Mouse (Mus musculus): ENCODE data around the gene Prkaa2. TPM values are rescaled to one million over a fixed set of nuclear protein-coding genes. Genes with fewer than 3 reads are reported as not detected.

Gene Prkaa2
- polyA plus RNA-seq, 1 experiment from 2014 or later = 1.1 TPM

GRCm38 (mm10) chr4:105104099-105104872, 5.4 kb downstream of the Prkaa2 start:
- no peak for ATAC-seq (ENCODE audit: low FRiP score, low read depth)
- Histone ChIP-seq H3K4me3 (no peak overlapping the region), H3K4me1 (peaks cover 9% of the 10 kb centered on the region), H3K27me3 (peaks cover 18% of the 10 kb centered on the region), H3K27ac (no peak overlapping the region), H3K4me2 (replicated peaks) (no peak overlapping the region), H3K36me3 (no peaks in the 10 kb centered on the region), H3K9me3 (no peaks in the 10 kb centered on the region), H3K9ac (no peak overlapping the region)
- 88% methylated on average over 6 of the region's 6 CpGs for WGBS

- ATAC-seq (ENCODE audit: low FRiP score, low read depth) = no peak
- H3K4me2 ChIP-seq (replicated peaks) = no peak overlapping the region
- H3K9me3 ChIP-seq = no peaks in the 10 kb centered on the region
- H3K4me1 ChIP-seq = no peaks in the 10 kb centered on the region
- no peaks in the 10 kb centered on the region for H3K36me3 ChIP-seq
- no peak overlapping the region for H3K27ac ChIP-seq
- no peaks in the 10 kb centered on the region for H3K27me3 ChIP-seq
- H3K9ac ChIP-seq = no peak overlapping the region
- no peak overlapping the region for H3K4me3 ChIP-seq
- 81% methylated on average over 4 of the region's 4 CpGs for WGBS
Observed at GRCm38 (mm10) chr4:105101337-105101688, 8.4 kb downstream of the Prkaa2 start.

- WGBS = 48% methylated on average over 5 of the region's 5 CpGs
- no peaks in the 10 kb centered on the region for H3K27me3 ChIP-seq
- no peak overlapping the region for H3K27ac ChIP-seq
- no peak overlapping the region for H3K4me2 ChIP-seq (replicated peaks)
- H3K4me1 ChIP-seq = no peaks in the 10 kb centered on the region
- no peak for ATAC-seq (ENCODE audit: low FRiP score, low read depth)
- H3K9ac ChIP-seq = no peak overlapping the region
- H3K4me3 ChIP-seq = no peak overlapping the region
- H3K9me3 ChIP-seq = no peaks in the 10 kb centered on the region
- no peaks in the 10 kb centered on the region for H3K36me3 ChIP-seq
Observed at GRCm38 (mm10) chr4:105100508-105101336, 9.0 kb downstream of the Prkaa2 start.

GRCm38 (mm10) chr4:105098660-105099059, 11.0 kb downstream of the Prkaa2 start:
- Histone ChIP-seq H3K36me3 (no peaks in the 10 kb centered on the region), H3K27ac (no peak overlapping the region), H3K27me3 (no peaks in the 10 kb centered on the region), H3K9ac (no peak overlapping the region), H3K4me1 (no peaks in the 10 kb centered on the region), H3K4me3 (no peak overlapping the region), H3K4me2 (replicated peaks) (no peak overlapping the region), H3K9me3 (no peaks in the 10 kb centered on the region)
- WGBS = 84% methylated on average over 7 of the region's 7 CpGs
- no peak for ATAC-seq (ENCODE audit: low FRiP score, low read depth)

- ATAC-seq (ENCODE audit: low FRiP score, low read depth) = no peak
- H3K27me3 ChIP-seq = no peaks in the 10 kb centered on the region
- H3K9ac ChIP-seq = no peak overlapping the region
- H3K27ac ChIP-seq = no peak overlapping the region
- no peak overlapping the region for H3K4me3 ChIP-seq
- WGBS = 80% methylated on average over 8 of the region's 8 CpGs
- H3K4me1 ChIP-seq = no peaks in the 10 kb centered on the region
- H3K9me3 ChIP-seq = no peaks in the 10 kb centered on the region
- no peaks in the 10 kb centered on the region for H3K36me3 ChIP-seq
- H3K4me2 ChIP-seq (replicated peaks) = no peak overlapping the region
Observed at GRCm38 (mm10) chr4:105098158-105098557, 11.5 kb downstream of the Prkaa2 start.

- no peaks in the 10 kb centered on the region for H3K9me3 ChIP-seq
- no peak overlapping the region for H3K4me3 ChIP-seq
- no peak for ATAC-seq (ENCODE audit: low FRiP score, low read depth)
- H3K27ac ChIP-seq = no peak overlapping the region
- H3K36me3 ChIP-seq = no peaks in the 10 kb centered on the region
- 78% methylated on average over 5 of the region's 5 CpGs for WGBS
- H3K4me2 ChIP-seq (replicated peaks) = no peak overlapping the region
- H3K9ac ChIP-seq = no peak overlapping the region
- no peaks in the 10 kb centered on the region for H3K27me3 ChIP-seq
- no peaks in the 10 kb centered on the region for H3K4me1 ChIP-seq
Observed at GRCm38 (mm10) chr4:105095316-105095715, 14.4 kb downstream of the Prkaa2 start.

- no peak for ATAC-seq (ENCODE audit: low FRiP score, low read depth)
- Histone ChIP-seq H3K9me3 (no peaks in the 10 kb centered on the region), H3K4me1 (no peaks in the 10 kb centered on the region), H3K4me3 (no peak overlapping the region), H3K4me2 (replicated peaks) (no peak overlapping the region), H3K9ac (no peak overlapping the region), H3K27ac (no peak overlapping the region), H3K27me3 (no peaks in the 10 kb centered on the region), H3K36me3 (no peaks in the 10 kb centered on the region)
- 92% methylated on average over 1 of the region's 1 CpGs for WGBS
Observed at GRCm38 (mm10) chr4:105093951-105094350, 15.7 kb downstream of the Prkaa2 start.

GRCm38 (mm10) chr4:105090417-105090816, 19.3 kb downstream of the Prkaa2 start:
- 82% methylated on average over 5 of the region's 5 CpGs for WGBS
- no peak overlapping the region for H3K4me3 ChIP-seq
- H3K4me2 ChIP-seq (replicated peaks) = no peak overlapping the region
- H3K4me1 ChIP-seq = no peaks in the 10 kb centered on the region
- H3K9me3 ChIP-seq = no peaks in the 10 kb centered on the region
- H3K27me3 ChIP-seq = no peaks in the 10 kb centered on the region
- H3K9ac ChIP-seq = no peak overlapping the region
- ATAC-seq (ENCODE audit: low FRiP score, low read depth) = no peak
- no peaks in the 10 kb centered on the region for H3K36me3 ChIP-seq
- H3K27ac ChIP-seq = no peak overlapping the region

- no peak overlapping the region for H3K4me2 ChIP-seq (replicated peaks)
- no peaks in the 10 kb centered on the region for H3K36me3 ChIP-seq
- no peak overlapping the region for H3K9ac ChIP-seq
- 92% methylated on average over 7 of the region's 7 CpGs for WGBS
- H3K27ac ChIP-seq = no peak overlapping the region
- H3K27me3 ChIP-seq = no peaks in the 10 kb centered on the region
- ATAC-seq (ENCODE audit: low FRiP score, low read depth) = no peak
- no peaks in the 10 kb centered on the region for H3K9me3 ChIP-seq
- H3K4me3 ChIP-seq = no peak overlapping the region
- H3K4me1 ChIP-seq = no peaks in the 10 kb centered on the region
Observed at GRCm38 (mm10) chr4:105089386-105089785, 20.3 kb downstream of the Prkaa2 start.

- H3K36me3 ChIP-seq = no peaks in the 10 kb centered on the region
- ATAC-seq (ENCODE audit: low FRiP score, low read depth) = no peak
- H3K9ac ChIP-seq = no peak overlapping the region
- H3K4me3 ChIP-seq = no peak overlapping the region
- no peaks in the 10 kb centered on the region for H3K4me1 ChIP-seq
- H3K9me3 ChIP-seq = no peaks in the 10 kb centered on the region
- no peak overlapping the region for H3K27ac ChIP-seq
- H3K4me2 ChIP-seq (replicated peaks) = no peak overlapping the region
- H3K27me3 ChIP-seq = no peaks in the 10 kb centered on the region
- WGBS = 85% methylated on average over 2 of the region's 2 CpGs
Observed at GRCm38 (mm10) chr4:105088671-105089070, 21.0 kb downstream of the Prkaa2 start.

- Histone ChIP-seq H3K4me2 (replicated peaks) (no peak overlapping the region), H3K4me3 (no peak overlapping the region), H3K27me3 (no peaks in the 10 kb centered on the region), H3K9ac (no peak overlapping the region), H3K4me1 (no peaks in the 10 kb centered on the region), H3K9me3 (no peaks in the 10 kb centered on the region), H3K27ac (no peak overlapping the region), H3K36me3 (no peaks in the 10 kb centered on the region)
- WGBS = 80% methylated on average over 6 of the region's 6 CpGs
- ATAC-seq (ENCODE audit: low FRiP score, low read depth) = no peak
Observed at GRCm38 (mm10) chr4:105076152-105076551, 33.5 kb downstream of the Prkaa2 start.

- Histone ChIP-seq H3K4me2 (replicated peaks) (no peak overlapping the region), H3K4me3 (no peak overlapping the region), H3K9me3 (no peaks in the 10 kb centered on the region), H3K27ac (no peak overlapping the region), H3K4me1 (no peaks in the 10 kb centered on the region), H3K36me3 (no peaks in the 10 kb centered on the region), H3K27me3 (no peaks in the 10 kb centered on the region), H3K9ac (no peak overlapping the region)
- 91% methylated on average over 3 of the region's 3 CpGs for WGBS
- no peak for ATAC-seq (ENCODE audit: low FRiP score, low read depth)
Observed at GRCm38 (mm10) chr4:105071761-105072427, 37.8 kb downstream of the Prkaa2 start.
